Mouse (Mus musculus) layer of hippocampus, adult 9-11 months (tissue): ENCODE measurements at regions not wholly inside any gene's neighbourhood (a gene's known extent, or its start where the extent isn't known, plus 50 kb on each side); places are given as distances from the start of the nearest gene placed in this dataset.
A peak's percentile ranks its signal among the peaks of the same experiment; 100 is the strongest.

ENCODE experiments used
- DNase-seq: peaks from one replicate; pipeline ENCODE4 v3.0.0; 2022

GRCm38 (mm10) chr10:124320191-124321110 lies 1056.7 kb downstream of the Fam19a2 start:
- DNase-seq = no peak

- peak; percentile 71 for DNase-seq
These were observed 1056.8 kb downstream of the Slc16a7 start for GRCm38 (mm10) chr10:124332491-124332890.

- no peak for DNase-seq
These were observed 1050.3 kb downstream of the Slc16a7 start for GRCm38 (mm10) chr10:124338923-124339322.

GRCm38 (mm10) chr10:124349300-124349699 lies 1040.0 kb downstream of the Slc16a7 start:
- DNase-seq = peak; percentile 6

GRCm38 (mm10) chr10:124362795-124363194 lies 1026.5 kb downstream of the Slc16a7 start:
- DNase-seq = no peak

GRCm38 (mm10) chr10:124370994-124371393 lies 1018.3 kb downstream of the Slc16a7 start:
- no peak for DNase-seq

- DNase-seq = no peak
These were observed 986.6 kb downstream of the Slc16a7 start for GRCm38 (mm10) chr10:124402647-124403046.

- DNase-seq = no peak
These were observed 979.6 kb downstream of the Slc16a7 start for GRCm38 (mm10) chr10:124409633-124410032.

GRCm38 (mm10) chr10:124416531-124416930 lies 972.7 kb downstream of the Slc16a7 start:
- DNase-seq = no peak

GRCm38 (mm10) chr10:124423418-124423817 lies 965.8 kb downstream of the Slc16a7 start:
- no peak for DNase-seq
